Mouse (Mus musculus) R1 (cell line): ENCODE measurements around the gene Rnf220.

Experiments used
- DNase-seq: peaks from one replicate; pipeline ENCODE4 v3.0.0-alpha.2; 2018; ENCODE audit warnings: low read depth, low spot score

Gene Rnf220

GRCm38 (mm10) chr4:117380558-117380935, 116.3 kb downstream of the Rnf220 start:
- DNase-seq = peak; percentile 84

- no peak for DNase-seq
These were observed 116.9 kb downstream of the Rnf220 start for GRCm38 (mm10) chr4:117379803-117380557.

GRCm38 (mm10) chr4:117374078-117374540, 122.7 kb downstream of the Rnf220 start:
- DNase-seq = no peak

GRCm38 (mm10) chr4:117373324-117374077, 123.4 kb downstream of the Rnf220 start:
- DNase-seq = peak; percentile 100

- DNase-seq = peak; percentile 24
These were observed 125.0 kb downstream of the Rnf220 start for GRCm38 (mm10) chr4:117371896-117372295.

GRCm38 (mm10) chr4:117370354-117370753, 126.5 kb downstream of the Rnf220 start:
- DNase-seq = peak; percentile 53

GRCm38 (mm10) chr4:117369571-117369970, 127.3 kb downstream of the Rnf220 start:
- peak; percentile 88 for DNase-seq

GRCm38 (mm10) chr4:117367365-117367764, 129.5 kb downstream of the Rnf220 start:
- peak; percentile 96 for DNase-seq

GRCm38 (mm10) chr4:117362085-117362484, 134.8 kb downstream of the Rnf220 start:
- DNase-seq = peak; percentile 89

GRCm38 (mm10) chr4:117361558-117361873, 135.3 kb downstream of the Rnf220 start:
- DNase-seq = peak; percentile 56

GRCm38 (mm10) chr4:117360713-117361557, 135.9 kb downstream of the Rnf220 start:
- peak; percentile 82 for DNase-seq

- DNase-seq = peak; percentile 67
These were observed 137.0 kb downstream of the Rnf220 start for GRCm38 (mm10) chr4:117359803-117360382.

- peak; percentile 75 for DNase-seq
These were observed 138.9 kb downstream of the Rnf220 start for GRCm38 (mm10) chr4:117357917-117358316.

GRCm38 (mm10) chr4:117357104-117357503, 139.7 kb downstream of the Rnf220 start:
- DNase-seq = peak; percentile 59

GRCm38 (mm10) chr4:117356223-117356622, 140.6 kb downstream of the Rnf220 start:
- DNase-seq = peak; percentile 95

GRCm38 (mm10) chr4:117354651-117355050, 142.2 kb downstream of the Rnf220 start:
- no peak for DNase-seq

- DNase-seq = peak; percentile 46
These were observed 143.9 kb downstream of the Rnf220 start for GRCm38 (mm10) chr4:117352957-117353356.

- no peak for DNase-seq
These were observed 144.8 kb downstream of the Rnf220 start for GRCm38 (mm10) chr4:117352071-117352470.

GRCm38 (mm10) chr4:117350139-117350693, 146.6 kb downstream of the Rnf220 start:
- no peak for DNase-seq

- DNase-seq = peak; percentile 52
These were observed 147.5 kb downstream of the Rnf220 start for GRCm38 (mm10) chr4:117349327-117349726.

GRCm38 (mm10) chr4:117346025-117346424, 150.8 kb downstream of the Rnf220 start:
- peak; percentile 77 for DNase-seq
